Mouse (Mus musculus): Measurements from ENCODE around the gene Ltbp3. TPM values are rescaled to one million over a fixed set of nuclear protein-coding genes. Genes with fewer than 3 reads are reported as not detected.

The Ltbp3 gene
- total and polyA plus RNA-seq, 3 experiments, result 0.51 TPM; not detected in 2

DNA sequence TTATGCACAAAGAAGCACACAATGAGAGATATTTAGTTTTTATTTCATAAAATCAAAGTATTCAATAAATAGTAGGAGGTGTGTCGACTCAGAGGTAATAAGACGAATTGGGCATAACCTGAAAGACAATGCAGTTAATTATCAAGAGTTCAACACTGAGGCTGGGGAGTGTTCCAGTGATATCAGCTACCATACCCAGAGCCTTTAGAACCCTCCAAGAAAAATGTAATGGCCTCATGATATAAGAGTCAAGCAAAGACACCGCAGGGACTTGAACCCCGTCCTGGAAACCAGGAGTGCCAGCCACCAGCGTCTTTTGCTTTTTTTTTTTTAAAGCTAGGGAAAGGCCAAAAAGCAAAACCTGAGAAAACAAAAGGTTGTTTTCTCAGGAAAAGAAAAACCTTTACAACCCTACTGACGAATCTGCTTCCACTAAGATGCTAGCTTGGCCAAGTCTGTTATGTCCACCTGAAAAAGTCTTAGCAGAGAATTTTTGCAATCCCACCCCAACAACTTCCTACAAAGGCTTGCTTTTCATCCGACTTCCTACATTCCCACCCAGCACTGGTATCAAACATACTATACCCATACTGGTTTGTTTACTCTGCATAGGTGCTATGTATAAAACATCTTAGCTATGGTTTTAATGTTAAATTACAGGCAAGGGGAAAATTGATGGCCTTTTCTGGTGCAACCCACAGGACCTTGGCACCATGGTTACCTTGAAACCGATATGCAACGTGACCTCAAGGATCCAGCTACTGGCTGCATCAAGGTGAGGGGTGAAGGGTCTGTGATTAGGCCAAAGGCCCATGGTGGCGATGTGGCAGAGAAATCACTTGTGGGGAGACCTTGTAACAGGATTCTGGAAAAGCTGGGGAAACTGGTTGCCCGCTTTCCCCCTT is 55.2 kb downstream of the Ltbp3 start:
- no peak for DNase-seq (ENCODE audit: extremely low read depth)
- H3K4me3 ChIP-seq (replicated peaks in 1 of 3; ENCODE audit: low read depth in 2 of 3, low read length in 2 of 3, poor library complexity in 1 of 3), result peak overlapping the region in 2 of 3 experiments; percentile 67 to 98
- peak overlapping the region; percentile 44; the same call in 1 of the 2 replicates for H3K27ac ChIP-seq (ENCODE audit: insufficient read depth, low read depth)
- peak overlapping the region; percentile 97 for H3K4me2 ChIP-seq (ENCODE audit: insufficient read depth, low read depth, poor library complexity, severe bottlenecking)
- peaks cover 51% of the 10 kb centered on the region for H3K79me2 ChIP-seq (replicated peaks; ENCODE audit: control insufficient read depth, extremely low read depth, insufficient read depth, poor library complexity, severe bottlenecking)
- H3K27me3 ChIP-seq (replicated peaks), result no peaks in the 10 kb centered on the region
- in situ Hi-C loops (cut with MboI; ENCODE audit: low pct_ligation_motif_present, low pct_unique_long_range_greater_than_20kb, low sequenced_read_pairs) (no loop called here), dilution Hi-C loops (cut with MboI; ENCODE audit: extremely low pct_ligation_motif_present, extremely low pct_unique_long_range_greater_than_20kb, low sequenced_read_pairs) (no loop called here)
- peaks cover 5 to 34% of the 10 kb centered on the region in 2 experiments; a peak in 3 of 4 replicates for H3K4me1 ChIP-seq (ENCODE audit: control insufficient read depth in 1 of 2, insufficient read depth in 2 of 2)
- peaks cover 40 to 60% of the 10 kb centered on the region in 2 experiments for H3K36me3 ChIP-seq (replicated peaks in 1 of 2; ENCODE audit: control insufficient read depth in 1 of 2, insufficient read depth in 1 of 2, low read length in 1 of 2)
- no peak for TF ChIP-seq ELF1 (IDR thresholded peaks at IDR 0.05; ENCODE audit: low read depth, low read length)
- peak; percentile 11; the same call in 1 of the 2 replicates for TF ChIP-seq POLR2A (IDR thresholded peaks at IDR 0.05; ENCODE audit: low read depth, low read length)
- H3K9me3 ChIP-seq (replicated peaks; ENCODE audit: low read length), result no peaks in the 10 kb centered on the region
- peak overlapping the region; percentile 99 for H3K9ac ChIP-seq (ENCODE audit: insufficient read depth, low read depth)

DNA sequence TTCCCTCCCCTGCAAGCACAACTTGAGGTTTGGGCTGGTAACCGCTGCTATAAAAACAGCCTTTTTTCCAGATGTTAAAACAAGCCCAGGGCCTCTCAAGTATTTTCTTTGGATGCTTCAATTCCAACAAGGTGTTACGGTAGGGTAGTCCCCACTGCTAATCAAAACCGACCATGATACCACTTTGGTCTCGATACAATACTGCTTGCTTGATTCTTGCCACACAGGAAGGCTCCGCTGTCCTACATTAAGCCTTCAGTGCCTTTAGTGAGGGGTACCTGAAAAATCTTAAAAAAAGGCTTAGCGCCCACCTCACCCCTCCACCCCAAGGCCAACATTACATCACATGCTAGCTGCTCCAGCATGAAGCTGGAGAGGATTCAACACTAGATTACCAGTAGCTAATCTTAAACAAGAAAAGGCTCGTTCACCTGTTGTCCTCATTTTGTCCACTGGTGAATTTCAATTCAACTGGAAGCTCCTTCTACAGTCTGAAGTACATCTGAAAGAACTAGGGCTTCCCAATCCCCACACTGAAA is 55.9 kb downstream of the Ltbp3 start:
- DNase-seq (ENCODE audit: extremely low read depth), result no peak
- 0 out of 2 replicates have a peak overlapping the region, but pooled peaks have one; percentile 44 for H3K27ac ChIP-seq (ENCODE audit: insufficient read depth, low read depth)
- peaks cover 43 to 63% of the 10 kb centered on the region in 2 experiments for H3K36me3 ChIP-seq (replicated peaks in 1 of 2; ENCODE audit: control insufficient read depth in 1 of 2, insufficient read depth in 1 of 2, low read length in 1 of 2)

DNA sequence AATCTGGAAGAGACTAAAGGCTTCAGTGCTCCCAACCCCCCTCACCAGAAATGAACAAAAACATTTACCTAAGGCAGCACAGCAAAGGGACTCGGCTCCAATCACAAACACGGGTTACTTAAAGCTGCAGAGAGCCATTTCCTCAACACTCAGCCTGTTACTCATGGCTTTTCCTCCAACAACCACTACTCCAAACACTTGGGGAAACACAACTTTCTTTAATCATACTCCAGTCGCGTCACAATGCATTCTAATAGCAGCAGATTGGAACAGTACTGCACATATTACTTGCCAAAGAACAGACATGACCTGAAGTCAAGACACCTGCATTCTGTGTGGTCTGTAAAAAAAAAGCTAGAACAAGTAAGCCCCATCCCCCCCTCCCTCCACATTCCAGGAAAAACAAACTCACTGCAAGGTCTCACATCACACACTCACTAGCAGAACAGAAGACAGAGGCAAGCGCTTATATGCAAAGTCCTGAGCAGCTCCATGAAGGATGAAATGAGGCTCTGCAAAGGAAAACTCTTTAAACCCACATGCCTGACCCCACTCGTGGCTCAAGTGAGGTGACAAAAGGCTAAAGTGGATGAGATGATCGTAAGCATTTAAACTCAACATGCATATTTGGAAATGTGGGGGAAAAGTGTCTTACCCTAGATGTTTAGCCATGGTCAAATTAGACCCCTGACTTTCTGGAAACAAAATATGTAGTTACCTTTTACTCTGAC is 56.8 kb downstream of the Ltbp3 start:
- Histone ChIP-seq H3K9ac (ENCODE audit: insufficient read depth, low read depth) (peak overlapping the region; percentile 99), H3K36me3 (replicated peaks in 1 of 2; ENCODE audit: control insufficient read depth in 1 of 2, insufficient read depth in 1 of 2, low read length in 1 of 2) (peaks cover 43 to 63% of the 10 kb centered on the region in 2 experiments), H3K4me2 (ENCODE audit: insufficient read depth, low read depth, poor library complexity, severe bottlenecking) (peak overlapping the region; percentile 97), H3K4me3 (replicated peaks in 1 of 3; ENCODE audit: low read depth in 2 of 3, low read length in 2 of 3, poor library complexity in 1 of 3) (peak overlapping the region; percentile 60 to 98 (median 67)), H3K27ac (ENCODE audit: insufficient read depth, low read depth) (no peak overlapping the region), H3K27me3 (replicated peaks) (no peaks in the 10 kb centered on the region), H3K79me2 (replicated peaks; ENCODE audit: control insufficient read depth, extremely low read depth, insufficient read depth, poor library complexity, severe bottlenecking) (peaks cover 63% of the 10 kb centered on the region), H3K4me1 (ENCODE audit: control insufficient read depth in 1 of 2, insufficient read depth in 2 of 2) (peaks cover 5 to 34% of the 10 kb centered on the region in 2 experiments; a peak in 3 of 4 replicates), H3K9me3 (replicated peaks; ENCODE audit: low read length) (no peaks in the 10 kb centered on the region)
- DNase-seq (ENCODE audit: extremely low read depth), result no peak
- in situ Hi-C loops (cut with MboI; ENCODE audit: low pct_ligation_motif_present, low pct_unique_long_range_greater_than_20kb, low sequenced_read_pairs), result no loop called here
- dilution Hi-C loops (cut with MboI; ENCODE audit: extremely low pct_ligation_motif_present, extremely low pct_unique_long_range_greater_than_20kb, low sequenced_read_pairs), result no loop called here
- TF ChIP-seq MAX (IDR thresholded peaks at IDR 0.05; ENCODE audit: low read length), result no peak
- no peak for TF ChIP-seq JUN (IDR thresholded peaks at IDR 0.05; ENCODE audit: insufficient read depth, low read depth, low read length)
- peak; percentile 44; the same call in 1 of the 2 replicates for TF ChIP-seq POLR2A (IDR thresholded peaks at IDR 0.05; ENCODE audit: low read depth, low read length)

More for the DNA sequence above, 55.9 kb downstream of the Ltbp3 start:
- H3K79me2 ChIP-seq (replicated peaks; ENCODE audit: control insufficient read depth, extremely low read depth, insufficient read depth, poor library complexity, severe bottlenecking), result peaks cover 58% of the 10 kb centered on the region
- H3K4me1 ChIP-seq (ENCODE audit: control insufficient read depth in 1 of 2, insufficient read depth in 2 of 2), result peaks cover 5 to 34% of the 10 kb centered on the region in 2 experiments; a peak in 3 of 4 replicates
- dilution Hi-C loops (cut with MboI; ENCODE audit: extremely low pct_ligation_motif_present, extremely low pct_unique_long_range_greater_than_20kb, low sequenced_read_pairs), result no loop called here
- in situ Hi-C loops (cut with MboI; ENCODE audit: low pct_ligation_motif_present, low pct_unique_long_range_greater_than_20kb, low sequenced_read_pairs), result no loop called here
- TF ChIP-seq HCFC1 (IDR thresholded peaks at IDR 0.05; ENCODE audit: low read depth, low read length), result no peak
- TF ChIP-seq POLR2A (IDR thresholded peaks at IDR 0.05; ENCODE audit: low read depth, low read length), result peak; percentile 27; the same call in 1 of the 2 replicates
- H3K4me3 ChIP-seq (replicated peaks in 1 of 3; ENCODE audit: low read depth in 2 of 3, low read length in 2 of 3, poor library complexity in 1 of 3), result peak overlapping the region in 2 of 3 experiments; percentile 67 to 98
- H3K27me3 ChIP-seq (replicated peaks), result no peaks in the 10 kb centered on the region
- H3K9ac ChIP-seq (ENCODE audit: insufficient read depth, low read depth), result peak overlapping the region; percentile 99
- no peaks in the 10 kb centered on the region for H3K9me3 ChIP-seq (replicated peaks; ENCODE audit: low read length)
- H3K4me2 ChIP-seq (ENCODE audit: insufficient read depth, low read depth, poor library complexity, severe bottlenecking), result peak overlapping the region; percentile 97

Data from CH12.LX (cell line).